In genomic region chr13:49371428-49371899, GRCm38 (mm10) we compare ENCODE assay signal across 8 mouse cellular contexts. TPM values are rescaled to one million over a fixed set of nuclear protein-coding genes. Genes with fewer than 3 reads are reported as not detected.
A peak's percentile ranks its signal among the peaks of the same experiment; 100 is the strongest.
DNase-seq lines count a peak whose midpoint lies in the region; ATAC-seq and TF ChIP-seq lines count a peak whose summit lies in the region.

No protein-coding gene starts in this region.

- no peaks in the 10 kb centered on the region for H3K27me3 ChIP-seq in forebrain, embryonic 11.5 days (ENCODE audit: control insufficient read depth, insufficient read depth, low read length)
- H3K27me3 ChIP-seq in forebrain, embryonic 16.5 days (replicated peaks; ENCODE audit: control insufficient read depth, insufficient read depth, low read length): no peaks in the 10 kb centered on the region
- H3K27me3 ChIP-seq in heart, embryonic 10.5 days (ENCODE audit: insufficient read depth, poor library complexity, severe bottlenecking): no peaks in the 10 kb centered on the region
- no peaks in the 10 kb centered on the region for H3K27me3 ChIP-seq in limb, embryonic 14.5 days (ENCODE audit: control insufficient read depth, insufficient read depth, low read length)
- no peaks in the 10 kb centered on the region for H3K27me3 ChIP-seq in midbrain, embryonic 13.5 days
- no peaks in the 10 kb centered on the region for H3K27me3 ChIP-seq in stomach, postnatal 0 days (ENCODE audit: control insufficient read depth, insufficient read depth, low read length)

- no peak overlapping the region for H3K4me2 ChIP-seq in forebrain, embryonic 11.5 days (ENCODE audit: low read depth, low read length, severe bottlenecking)
- no peak overlapping the region for H3K4me2 ChIP-seq in forebrain, embryonic 16.5 days (ENCODE audit: low read length)
- H3K4me2 ChIP-seq in limb, embryonic 14.5 days (replicated peaks; ENCODE audit: low read depth, low read length, severe bottlenecking): no peak overlapping the region
- H3K4me2 ChIP-seq in midbrain, embryonic 13.5 days (replicated peaks): no peak overlapping the region
- H3K4me2 ChIP-seq in stomach, postnatal 0 days (replicated peaks; ENCODE audit: low read depth): no peak overlapping the region

- TF ChIP-seq POLR2A in limb, embryonic 14.5 days (IDR thresholded peaks at IDR 0.05; ENCODE audit: borderline replicate concordance, extremely low read depth, insufficient read depth, insufficient read length): no peak

- no peak for TF ChIP-seq EP300 in stomach, postnatal 0 days (optimal IDR thresholded peaks at IDR 0.05)

- peak; percentile 49 for DNase-seq in forebrain, embryonic 11.5 days (ENCODE audit: low spot score)
- DNase-seq in embryo, embryonic 10.5 days (ENCODE audit: low spot score): peak; percentile 74
- DNase-seq in heart, embryonic 10.5 days (ENCODE audit: low spot score): no peak
- peak; percentile 67 for DNase-seq in kidney, adult 18-20 months
- peak; percentile 37 for DNase-seq in limb, embryonic 14.5 days (ENCODE audit: low spot score)
- DNase-seq in stomach, postnatal 0 days (ENCODE audit: low spot score): no peak

- H3K9me3 ChIP-seq in forebrain, embryonic 11.5 days (ENCODE audit: control insufficient read depth, low read length): no peaks in the 10 kb centered on the region
- no peaks in the 10 kb centered on the region for H3K9me3 ChIP-seq in forebrain, embryonic 16.5 days (ENCODE audit: control insufficient read depth, low read length)
- H3K9me3 ChIP-seq in heart, embryonic 10.5 days: no peaks in the 10 kb centered on the region
- no peaks in the 10 kb centered on the region for H3K9me3 ChIP-seq in limb, embryonic 14.5 days (ENCODE audit: control insufficient read depth, low read length)
- H3K9me3 ChIP-seq in midbrain, embryonic 13.5 days: no peaks in the 10 kb centered on the region
- no peaks in the 10 kb centered on the region for H3K9me3 ChIP-seq in stomach, postnatal 0 days (ENCODE audit: control insufficient read depth, low read length)

- H3K4me1 ChIP-seq in forebrain, embryonic 11.5 days (replicated peaks; ENCODE audit: control insufficient read depth, insufficient read depth, low read length): no peaks in the 10 kb centered on the region
- no peaks in the 10 kb centered on the region; the same call in 1 of the 2 replicates for H3K4me1 ChIP-seq in forebrain, embryonic 16.5 days (replicated peaks; ENCODE audit: control insufficient read depth, insufficient read depth, low read length)
- H3K4me1 ChIP-seq in heart, embryonic 10.5 days: peaks cover 62% of the 10 kb centered on the region
- H3K4me1 ChIP-seq in limb, embryonic 14.5 days (ENCODE audit: control insufficient read depth, insufficient read depth, low read length): no peaks in the 10 kb centered on the region
- peaks cover 13% of the 10 kb centered on the region for H3K4me1 ChIP-seq in midbrain, embryonic 13.5 days (replicated peaks)
- H3K4me1 ChIP-seq in stomach, postnatal 0 days (replicated peaks; ENCODE audit: control insufficient read depth, insufficient read depth): no peaks in the 10 kb centered on the region; the same call in none of the 2 replicates

- H3K36me3 ChIP-seq in forebrain, embryonic 11.5 days (ENCODE audit: control insufficient read depth, insufficient read depth, low read length): no peaks in the 10 kb centered on the region; the same call in 1 of the 2 replicates
- H3K36me3 ChIP-seq in forebrain, embryonic 16.5 days (ENCODE audit: control insufficient read depth, insufficient read depth): peaks cover 19% of the 10 kb centered on the region
- H3K36me3 ChIP-seq in heart, embryonic 10.5 days: peaks cover 45% of the 10 kb centered on the region
- peaks cover 46% of the 10 kb centered on the region for H3K36me3 ChIP-seq in limb, embryonic 14.5 days (ENCODE audit: control insufficient read depth, insufficient read depth, low read length)
- peaks cover 53% of the 10 kb centered on the region for H3K36me3 ChIP-seq in midbrain, embryonic 13.5 days
- H3K36me3 ChIP-seq in stomach, postnatal 0 days (ENCODE audit: control insufficient read depth, insufficient read depth, low read length): peaks cover 13% of the 10 kb centered on the region

- H3K9ac ChIP-seq in forebrain, embryonic 11.5 days (ENCODE audit: low read length): no peak overlapping the region
- no peak overlapping the region for H3K9ac ChIP-seq in forebrain, embryonic 16.5 days (replicated peaks; ENCODE audit: low read depth, low read length)
- peak overlapping the region; percentile 21; the same call in 1 of the 2 replicates for H3K9ac ChIP-seq in limb, embryonic 14.5 days (ENCODE audit: low read depth, low read length, severe bottlenecking)
- H3K9ac ChIP-seq in midbrain, embryonic 13.5 days (replicated peaks): peak overlapping the region; percentile 20; the same call in 1 of the 2 replicates
- no peak overlapping the region for H3K9ac ChIP-seq in stomach, postnatal 0 days (ENCODE audit: low read length)

- H3K4me3 ChIP-seq in forebrain, embryonic 11.5 days (ENCODE audit: low read depth, low read length): no peak overlapping the region
- no peak overlapping the region for H3K4me3 ChIP-seq in forebrain, embryonic 16.5 days (replicated peaks; ENCODE audit: low read length)
- 0 out of 2 replicates have a peak overlapping the region, but pooled peaks have one; percentile 15 for H3K4me3 ChIP-seq in heart, embryonic 10.5 days
- H3K4me3 ChIP-seq in limb, embryonic 14.5 days (replicated peaks; ENCODE audit: low read length): no peak overlapping the region
- no peak overlapping the region for H3K4me3 ChIP-seq in midbrain, embryonic 13.5 days (replicated peaks)
- no peak overlapping the region for H3K4me3 ChIP-seq in stomach, postnatal 0 days (ENCODE audit: low read depth, low read length)

- ATAC-seq in forebrain, embryonic 11.5 days (replicated peaks; ENCODE audit: low FRiP score): no peak
- ATAC-seq in forebrain, embryonic 16.5 days: no peak
- ATAC-seq in limb, embryonic 14.5 days (ENCODE audit: low FRiP score, low read depth): peak; percentile 41; the same call in 1 of the 2 replicates
- peak; percentile 51; the same call in 1 of the 2 replicates for ATAC-seq in midbrain, embryonic 13.5 days
- ATAC-seq in stomach, postnatal 0 days (ENCODE audit: low FRiP score, low TSS enrichment): peak; percentile 72

- H3K27ac ChIP-seq in forebrain, embryonic 11.5 days (ENCODE audit: low read depth, low read length): no peak overlapping the region
- no peak overlapping the region for H3K27ac ChIP-seq in forebrain, embryonic 16.5 days (ENCODE audit: low read length)
- H3K27ac ChIP-seq in heart, embryonic 10.5 days: peak overlapping the region; percentile 79
- no peak overlapping the region for H3K27ac ChIP-seq in limb, embryonic 14.5 days (replicated peaks; ENCODE audit: low read depth, low read length)
- peak overlapping the region; percentile 20; the same call in 1 of the 2 replicates for H3K27ac ChIP-seq in midbrain, embryonic 13.5 days
- peak overlapping the region; percentile 46; the same call in 1 of the 2 replicates for H3K27ac ChIP-seq in stomach, postnatal 0 days (replicated peaks)

- WGBS in forebrain, embryonic 11.5 days: 56% methylated on average over 3 of the region's 3 CpGs
- WGBS in forebrain, embryonic 16.5 days: 82% methylated on average over 3 of the region's 3 CpGs
- 31% methylated on average over 3 of the region's 3 CpGs for WGBS in heart, embryonic 10.5 days
- 9% methylated on average over 3 of the region's 3 CpGs for WGBS in limb, embryonic 14.5 days
- WGBS in midbrain, embryonic 13.5 days: 84% methylated on average over 3 of the region's 3 CpGs
- WGBS in stomach, postnatal 0 days: 42% methylated on average over 3 of the region's 3 CpGs

- no peak for TF ChIP-seq CTCF in stomach, postnatal 0 days (IDR thresholded peaks at IDR 0.05; ENCODE audit: low read depth)

RNA-seq across cellular contexts. Expression of gene Bicd2, which starts 30.1 kb away (rescaled TPM):
- polyA plus RNA-seq in forebrain, embryonic 11.5 days (2014; fragmentation: Nextera tagmentation; extraction: Ambion mirVana): 35.7 and 38.5 TPM in 2 replicates
- 30.1 and 31.5 TPM in 2 replicates for polyA plus RNA-seq in forebrain, embryonic 16.5 days (2015; fragmentation: Nextera tagmentation; extraction: Ambion mirVana)
- polyA plus RNA-seq in heart, embryonic 10.5 days (2016; fragmentation: Nextera tagmentation; extraction: Ambion mirVana): 37.5 and 46.7 TPM in 2 replicates
- polyA plus RNA-seq in limb, embryonic 14.5 days (2012; rRNA removed): 30.5 and 30.7 TPM in 2 replicates
- polyA plus RNA-seq in limb, embryonic 14.5 days (2014; fragmentation: Nextera tagmentation; extraction: Ambion mirVana): 30.8 and 34.1 TPM in 2 replicates
- 24.0 and 26.6 TPM in 2 replicates for polyA plus RNA-seq in midbrain, embryonic 13.5 days (2015; fragmentation: Nextera tagmentation; extraction: Ambion mirVana)
- polyA plus RNA-seq in stomach, postnatal 0 days (2015; fragmentation: Nextera tagmentation; extraction: Ambion mirVana): 19.6 TPM in 2 replicates

RNA-seq across cellular contexts. Expression of gene Ippk, which starts 49.6 kb away (rescaled TPM):
- polyA plus RNA-seq in forebrain, embryonic 11.5 days (2014; fragmentation: Nextera tagmentation; extraction: Ambion mirVana): 16.6 and 16.9 TPM in 2 replicates
- 16.9 and 17.3 TPM in 2 replicates for polyA plus RNA-seq in forebrain, embryonic 16.5 days (2015; fragmentation: Nextera tagmentation; extraction: Ambion mirVana)
- 15.8 and 18.5 TPM in 2 replicates for polyA plus RNA-seq in heart, embryonic 10.5 days (2016; fragmentation: Nextera tagmentation; extraction: Ambion mirVana)
- polyA plus RNA-seq in limb, embryonic 14.5 days (2012; rRNA removed): 9.0 and 9.8 TPM in 2 replicates
- 14.3 and 14.5 TPM in 2 replicates for polyA plus RNA-seq in limb, embryonic 14.5 days (2014; fragmentation: Nextera tagmentation; extraction: Ambion mirVana)
- 14.2 and 14.9 TPM in 2 replicates for polyA plus RNA-seq in midbrain, embryonic 13.5 days (2015; fragmentation: Nextera tagmentation; extraction: Ambion mirVana)
- 22.1 and 23.4 TPM in 2 replicates for polyA plus RNA-seq in stomach, postnatal 0 days (2015; fragmentation: Nextera tagmentation; extraction: Ambion mirVana)

RNA-seq across cellular contexts. Expression of gene Fgd3, which starts 51.4 kb away (rescaled TPM):
- polyA plus RNA-seq in forebrain, embryonic 11.5 days (2014; fragmentation: Nextera tagmentation; extraction: Ambion mirVana): 1.7 and 2.1 TPM in 2 replicates
- polyA plus RNA-seq in forebrain, embryonic 16.5 days (2015; fragmentation: Nextera tagmentation; extraction: Ambion mirVana): 3.1 and 4.2 TPM in 2 replicates
- 0.26 and 0.45 TPM in 2 replicates for polyA plus RNA-seq in heart, embryonic 10.5 days (2016; fragmentation: Nextera tagmentation; extraction: Ambion mirVana)
- polyA plus RNA-seq in limb, embryonic 14.5 days (2012; rRNA removed): 1.1 and 1.2 TPM in 2 replicates
- 0.40 and 0.78 TPM in 2 replicates for polyA plus RNA-seq in limb, embryonic 14.5 days (2014; fragmentation: Nextera tagmentation; extraction: Ambion mirVana)
- polyA plus RNA-seq in midbrain, embryonic 13.5 days (2015; fragmentation: Nextera tagmentation; extraction: Ambion mirVana): 1.8 TPM in 2 replicates
- polyA plus RNA-seq in stomach, postnatal 0 days (2015; fragmentation: Nextera tagmentation; extraction: Ambion mirVana): 0.23 and 0.25 TPM in 2 replicates

Comparison
In these comparisons a context has a peak if more than half of its experiments do, and no peak if none do; other contexts are left out.
1. ATAC-seq: peak in limb, embryonic 14.5 days (single experiment), midbrain, embryonic 13.5 days (single experiment) and stomach, postnatal 0 days (single experiment); none in forebrain, embryonic 11.5 days (single experiment) and forebrain, embryonic 16.5 days (single experiment).
2. DNase-seq: peak in forebrain, embryonic 11.5 days (single experiment), embryo, embryonic 10.5 days (single experiment), kidney, adult 18-20 months (single experiment) and limb, embryonic 14.5 days (single experiment); none in heart, embryonic 10.5 days (single experiment) and stomach, postnatal 0 days (single experiment).
3. H3K27ac ChIP-seq: peak in heart, embryonic 10.5 days (single experiment), midbrain, embryonic 13.5 days (single experiment) and stomach, postnatal 0 days (single experiment); none in forebrain, embryonic 11.5 days (single experiment), forebrain, embryonic 16.5 days (single experiment) and limb, embryonic 14.5 days (single experiment).
4. H3K9ac ChIP-seq: peak in limb, embryonic 14.5 days (single experiment) and midbrain, embryonic 13.5 days (single experiment); none in forebrain, embryonic 11.5 days (single experiment), forebrain, embryonic 16.5 days (single experiment) and stomach, postnatal 0 days (single experiment).